10 mouse cellular contexts compared by ENCODE assay signal in the genomic region with DNA sequence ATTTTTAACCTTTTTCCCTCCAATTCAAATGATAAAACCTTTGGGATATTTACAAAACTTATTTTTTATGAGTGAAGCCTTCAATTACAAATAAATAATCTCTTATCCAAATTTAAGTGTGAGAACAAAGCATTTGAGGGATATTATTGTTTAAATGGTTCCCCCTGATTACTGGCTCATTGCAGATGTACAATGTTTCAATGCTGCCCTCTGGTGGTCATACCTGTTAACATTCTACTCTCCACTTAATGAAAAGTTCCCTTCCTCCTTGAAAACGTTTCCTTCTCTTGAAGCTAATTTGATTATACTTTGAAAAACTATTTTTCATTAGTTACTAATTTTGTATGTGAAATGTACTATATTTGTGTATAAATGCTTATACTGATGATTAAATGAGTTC.
A peak's percentile ranks its signal among the peaks of the same experiment; 100 is the strongest.
DNase-seq lines count a peak whose midpoint lies in the region; ATAC-seq and TF ChIP-seq lines count a peak whose summit lies in the region.
"Had no signal": no experiment of that assay in that cellular context is flagged by ENCODE, and none has a peak within 500 bp of the region (broad histone marks: within the 10 kb centered on the region; RNA-seq: fewer than 3 reads in every experiment).

No protein-coding gene starts in this region.

- no peak for ATAC-seq in hindbrain, postnatal 0 days
- ATAC-seq in hindbrain, embryonic 13.5 days (ENCODE audit: low FRiP score), result no peak
- no peak for ATAC-seq in erythroblast, adult 5-6 weeks (replicated peaks; ENCODE audit: low FRiP score, poor library complexity, severe bottlenecking)
- ATAC-seq in intestine, embryonic 15.5 days, result no peak

- peak; percentile 81 for TF ChIP-seq CTCF in hindbrain, postnatal 0 days (IDR thresholded peaks at IDR 0.05; ENCODE audit: low read depth)

- no peak overlapping the region for H3K4me2 ChIP-seq in hindbrain, postnatal 0 days (ENCODE audit: low read depth, low read length)
- no peak overlapping the region for H3K4me2 ChIP-seq in hindbrain, embryonic 13.5 days
- no peak overlapping the region for H3K4me2 ChIP-seq in intestine, embryonic 15.5 days (replicated peaks)
- H3K4me2 ChIP-seq: hindbrain, embryonic 15.5 days; neural tube, embryonic 12.5 days had no signal

- WGBS in hindbrain, postnatal 0 days, result 11% methylated on average over 1 of the region's 1 CpGs
- 14% methylated on average over 1 of the region's 1 CpGs for WGBS in hindbrain, embryonic 13.5 days
- WGBS in intestine, embryonic 15.5 days, result 18% methylated on average over 1 of the region's 1 CpGs

- H3K4me1 ChIP-seq in hindbrain, postnatal 0 days (ENCODE audit: insufficient read depth, low read length), result no peaks in the 10 kb centered on the region
- H3K4me1 ChIP-seq in hindbrain, embryonic 13.5 days (replicated peaks), result no peaks in the 10 kb centered on the region
- H3K4me1 ChIP-seq in intestine, embryonic 15.5 days (replicated peaks), result no peaks in the 10 kb centered on the region
- H3K4me1 ChIP-seq: hindbrain, embryonic 15.5 days; neural tube, embryonic 12.5 days had no signal

- no peak overlapping the region for H3K9ac ChIP-seq in hindbrain, postnatal 0 days (replicated peaks; ENCODE audit: low read length)
- no peak overlapping the region for H3K9ac ChIP-seq in hindbrain, embryonic 13.5 days
- no peak overlapping the region for H3K9ac ChIP-seq in intestine, embryonic 15.5 days
- H3K9ac ChIP-seq: hindbrain, embryonic 15.5 days; neural tube, embryonic 12.5 days had no signal

- H3K4me3 ChIP-seq in hindbrain, postnatal 0 days (ENCODE audit: low read length), result no peak overlapping the region
- H3K4me3 ChIP-seq in hindbrain, embryonic 13.5 days, result no peak overlapping the region
- H3K4me3 ChIP-seq in intestine, embryonic 15.5 days (replicated peaks), result no peak overlapping the region
- H3K4me3 ChIP-seq: hindbrain, embryonic 15.5 days; neural tube, embryonic 12.5 days had no signal

- H3K27me3 ChIP-seq in hindbrain, postnatal 0 days (ENCODE audit: insufficient read depth, low read length), result no peaks in the 10 kb centered on the region
- no peaks in the 10 kb centered on the region for H3K27me3 ChIP-seq in hindbrain, embryonic 13.5 days
- H3K27me3 ChIP-seq in intestine, embryonic 15.5 days (replicated peaks), result no peaks in the 10 kb centered on the region
- H3K27me3 ChIP-seq: hindbrain, embryonic 15.5 days; neural tube, embryonic 12.5 days had no signal

- H3K9me3 ChIP-seq in hindbrain, postnatal 0 days (ENCODE audit: low read length), result no peaks in the 10 kb centered on the region
- no peaks in the 10 kb centered on the region for H3K9me3 ChIP-seq in hindbrain, embryonic 13.5 days
- H3K9me3 ChIP-seq in intestine, embryonic 15.5 days, result no peaks in the 10 kb centered on the region
- H3K9me3 ChIP-seq: hindbrain, embryonic 15.5 days; neural tube, embryonic 12.5 days had no signal

- H3K36me3 ChIP-seq in hindbrain, postnatal 0 days (ENCODE audit: insufficient read depth, low read length), result no peaks in the 10 kb centered on the region
- H3K36me3 ChIP-seq in hindbrain, embryonic 13.5 days, result no peaks in the 10 kb centered on the region
- no peaks in the 10 kb centered on the region for H3K36me3 ChIP-seq in intestine, embryonic 15.5 days
- H3K36me3 ChIP-seq: hindbrain, embryonic 15.5 days; neural tube, embryonic 12.5 days had no signal

- H3K27ac ChIP-seq in hindbrain, postnatal 0 days, result no peak overlapping the region
- H3K27ac ChIP-seq in hindbrain, embryonic 13.5 days, result no peak overlapping the region
- no peak overlapping the region for H3K27ac ChIP-seq in intestine, embryonic 15.5 days
- H3K27ac ChIP-seq: hindbrain, embryonic 15.5 days; neural tube, embryonic 12.5 days had no signal

- peak; percentile 84 for DNase-seq in hindbrain, postnatal 0 days (ENCODE audit: low spot score)
- peak; percentile 6 for DNase-seq in thymus, postnatal 4 days
- no peak for DNase-seq in thymus, postnatal 14 days
- DNase-seq in embryo, embryonic 11 days, result peak; percentile 75
- peak; percentile 31 for DNase-seq in lung, postnatal 14 days
